Mouse (Mus musculus): ENCODE data around the gene Pcnx2.

Gene Pcnx2

GRCm38 (mm10) chr8:125716613-125717012, 181.5 kb downstream of the Pcnx2 start:
- no peak for DNase-seq (ENCODE audit: low spot score in 2 of 2)

DNA sequence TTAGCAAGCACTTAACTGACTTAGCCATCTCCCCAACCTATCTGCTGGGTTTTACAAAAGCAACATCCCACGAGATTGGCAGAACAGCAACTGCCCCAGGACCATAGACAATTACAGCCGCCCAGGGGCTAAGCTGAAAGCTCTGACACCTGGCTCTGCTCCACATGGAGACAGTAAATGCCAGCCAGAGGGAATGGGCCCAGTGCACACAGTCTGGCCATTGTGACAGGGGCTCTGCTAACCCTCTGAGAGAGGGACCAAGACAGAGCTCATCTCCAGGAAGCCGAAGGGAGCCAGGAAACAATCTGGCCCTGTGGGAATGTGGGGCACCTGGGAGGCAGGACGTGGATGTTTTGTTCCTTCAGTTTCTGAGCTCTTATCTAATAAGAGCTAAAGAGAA, 181.9 kb downstream of the Pcnx2 start:
- DNase-seq (ENCODE audit: low spot score in 2 of 2) = no peak

- DNase-seq (ENCODE audit: low spot score in 2 of 2) = no peak
Observed at GRCm38 (mm10) chr8:125711514-125711913, 186.6 kb downstream of the Pcnx2 start.

GRCm38 (mm10) chr8:125709171-125709570, 188.9 kb downstream of the Pcnx2 start:
- no peak for DNase-seq (ENCODE audit: low spot score in 2 of 2)

DNA sequence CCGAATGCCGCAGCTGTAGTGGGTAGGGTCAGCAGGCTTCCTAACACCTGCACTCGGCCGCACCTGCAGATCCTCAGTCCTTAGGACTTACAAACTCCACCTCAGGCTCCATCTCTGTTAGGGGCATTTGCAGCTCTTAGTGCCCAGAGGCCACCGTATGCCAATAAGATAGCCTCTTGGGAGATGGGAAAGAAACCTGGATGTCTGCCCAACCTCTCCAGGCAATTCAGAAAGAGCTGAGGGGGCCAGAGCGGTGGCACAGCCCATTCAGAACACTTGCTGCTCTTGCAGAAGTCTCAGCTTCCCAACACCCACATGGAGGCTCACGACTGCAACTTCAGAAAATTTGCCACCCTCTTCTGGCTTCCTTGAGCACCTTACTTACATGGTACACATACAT, 192.3 kb downstream of the Pcnx2 start:
- DNase-seq (ENCODE audit: low spot score in 2 of 2) = no peak

DNA sequence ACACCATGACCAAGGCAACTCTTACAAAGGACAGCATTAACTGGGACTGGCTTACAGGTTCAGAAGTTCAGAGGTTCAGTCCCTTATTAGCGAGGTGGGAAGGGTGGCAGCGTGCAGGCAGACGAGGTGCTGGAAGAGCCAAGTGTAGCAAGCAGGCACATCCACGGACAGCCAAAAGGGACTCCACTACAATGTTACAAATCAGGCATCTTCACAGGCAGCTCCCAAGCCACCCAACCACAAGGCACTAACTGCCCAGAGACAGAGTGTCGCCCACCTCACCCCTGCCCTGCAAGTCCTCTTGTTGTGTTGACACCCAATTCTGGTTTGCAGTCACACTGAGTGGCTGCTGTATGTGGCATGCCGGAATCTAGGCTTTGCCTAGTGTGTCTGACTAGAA, 193.7 kb downstream of the Pcnx2 start:
- DNase-seq (ENCODE audit: low spot score in 2 of 2) = no peak

DNA sequence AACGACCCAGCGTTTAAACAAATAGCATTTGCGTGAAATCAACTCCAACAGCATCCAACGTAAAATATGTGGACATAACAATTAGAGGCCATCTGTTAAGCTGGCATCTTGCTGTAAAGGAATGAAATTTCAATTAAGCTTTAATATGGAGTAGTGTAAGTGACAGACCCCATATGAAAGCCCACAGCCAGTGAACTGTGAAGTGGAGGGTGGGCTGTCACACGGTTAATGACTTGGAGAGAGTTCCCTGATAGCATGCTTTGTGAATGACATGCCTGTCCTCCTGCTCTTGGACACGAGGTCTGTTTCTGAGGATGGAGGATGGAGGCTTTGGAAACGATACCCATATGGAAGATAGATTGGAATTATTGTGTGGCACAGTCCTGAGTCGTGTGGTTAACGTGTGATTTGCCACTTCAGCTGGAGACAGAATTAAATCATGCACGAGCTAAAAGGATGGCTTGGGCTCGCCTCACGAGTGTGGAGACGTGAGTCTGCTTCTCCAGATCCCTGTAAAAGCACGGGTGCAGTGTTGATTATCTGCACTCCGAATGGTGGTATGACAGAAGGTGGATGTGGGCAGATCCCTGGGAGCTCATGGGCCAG, 195.1 kb downstream of the Pcnx2 start:
- no peak for DNase-seq (ENCODE audit: low spot score in 2 of 2)
